Mouse (Mus musculus) heart, adult 2 months (tissue): Measurements from ENCODE around the gene Car12.

Experiments
- EP300 ChIP-seq: fragments of 200-500 bp; IDR thresholded peaks from 2 replicates; pipeline ENCODE4 v1.6.1; 2011; ENCODE audit warnings: low read depth, low read length, control low read depth; ENCODE audit not compliant: insufficient read depth
- POLR2A ChIP-seq: fragments of 200-500 bp; IDR thresholded peaks from 2 replicates; pipeline ENCODE4 v1.6.1; 2011; ENCODE audit warnings: mild to moderate bottlenecking, low read depth, low read length, control low read depth; ENCODE audit not compliant: insufficient read depth

- TF ChIP-seq EP300 (peak; percentile 56; the same call in 1 of the 2 replicates), POLR2A (peak; percentile 74)
Observed at GRCm38 (mm10) chr9:66795464-66796324, 82.2 kb downstream of the Car12 start, which contains the start of gene Aph1b.
